Mouse (Mus musculus) ES-E14 (cell line): ENCODE measurements at regions not wholly inside any gene's neighbourhood (a gene's known extent, or its start where the extent isn't known, plus 50 kb on each side); places are given as distances from the start of the nearest gene placed in this dataset.

Experiments used
- HCFC1 ChIP-seq: IDR thresholded peaks from 2 replicates; pipeline ENCODE4 v1.6.1; 2012; ENCODE audit warnings: low read length, inconsistent platforms, borderline replicate concordance; ENCODE audit not compliant: insufficient read depth
- MAFK ChIP-seq: IDR thresholded peaks from 2 replicates; pipeline ENCODE4 v1.6.1; 2014; ENCODE audit warnings: mild to moderate bottlenecking, low read depth, low read length, inconsistent platforms; ENCODE audit not compliant: insufficient read depth
- ZC3H11A ChIP-seq: IDR thresholded peaks from 2 replicates; pipeline ENCODE4 v1.6.1; 2012; ENCODE audit warnings: low read depth, mild to moderate bottlenecking, inconsistent platforms, low read length, borderline replicate concordance

DNA sequence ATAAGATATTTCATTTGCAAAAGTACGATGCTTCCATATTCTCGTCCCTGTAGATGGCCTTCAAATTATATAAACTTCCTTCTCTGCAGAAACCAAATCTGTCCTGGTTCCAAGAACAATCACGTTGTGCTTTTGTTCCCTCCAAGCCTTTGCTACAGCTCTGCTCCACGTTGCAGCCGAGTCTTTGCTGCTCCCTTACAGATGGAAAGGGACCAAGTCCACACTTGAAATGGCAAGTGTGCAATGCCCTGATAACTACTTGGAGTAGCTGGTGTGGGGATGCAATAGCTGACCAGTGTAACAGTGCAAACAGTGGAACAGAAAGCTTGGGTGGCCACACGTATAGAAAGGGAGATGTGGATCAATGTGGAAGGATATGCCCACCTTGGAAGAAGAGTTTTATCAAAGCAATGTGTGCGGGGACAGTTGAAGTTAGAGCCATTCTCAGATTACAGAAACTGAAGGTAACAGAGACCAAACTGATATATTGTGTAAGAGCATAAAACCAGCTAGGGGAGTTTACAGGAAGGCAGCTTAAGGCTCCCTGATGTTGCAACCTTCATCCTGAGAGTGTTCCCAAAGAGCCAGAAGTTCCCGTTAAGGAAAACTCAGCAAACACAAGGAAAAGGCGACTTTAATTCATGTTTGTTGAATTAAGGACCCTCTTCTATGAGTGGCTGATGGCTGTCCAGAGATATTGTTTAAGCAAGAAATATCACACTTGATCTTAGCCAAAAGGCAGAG is 161.3 kb downstream of the Npr3 start:
- TF ChIP-seq HCFC1 (no peak), ZC3H11A (no peak), MAFK (no peak)
